Mouse (Mus musculus): ENCODE measurements around the gene Zfp488.

Gene Zfp488

DNA sequence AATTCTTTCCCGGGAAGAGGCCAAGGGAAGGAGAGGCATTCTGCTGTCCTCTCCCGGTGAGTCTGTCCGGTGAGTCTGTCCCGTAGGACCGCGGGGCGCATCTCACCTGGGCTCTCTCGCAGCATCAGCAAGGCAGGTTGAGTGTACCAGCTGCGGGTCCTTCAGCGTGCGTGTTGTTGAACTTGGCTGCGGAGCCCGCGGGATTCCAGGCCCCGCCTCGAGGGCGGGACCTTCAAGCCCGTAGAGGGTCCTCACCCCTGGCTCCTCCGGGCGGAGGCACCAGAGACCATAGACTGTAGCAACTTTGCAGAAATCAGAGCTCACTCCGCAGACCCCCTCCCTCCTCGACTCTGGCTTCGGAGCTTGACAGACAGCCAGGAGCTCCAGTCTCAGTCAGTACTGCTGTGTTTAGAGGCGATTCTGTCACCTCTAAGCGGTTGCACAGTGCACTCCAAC lies at the start of gene Zfp488:
Gene Zfp488, minus strand, starts transcription at position 161 of the 456 bp plus-strand sequence.
- DNase-seq (ENCODE audit: low spot score in 2 of 2), result no peak

DNA sequence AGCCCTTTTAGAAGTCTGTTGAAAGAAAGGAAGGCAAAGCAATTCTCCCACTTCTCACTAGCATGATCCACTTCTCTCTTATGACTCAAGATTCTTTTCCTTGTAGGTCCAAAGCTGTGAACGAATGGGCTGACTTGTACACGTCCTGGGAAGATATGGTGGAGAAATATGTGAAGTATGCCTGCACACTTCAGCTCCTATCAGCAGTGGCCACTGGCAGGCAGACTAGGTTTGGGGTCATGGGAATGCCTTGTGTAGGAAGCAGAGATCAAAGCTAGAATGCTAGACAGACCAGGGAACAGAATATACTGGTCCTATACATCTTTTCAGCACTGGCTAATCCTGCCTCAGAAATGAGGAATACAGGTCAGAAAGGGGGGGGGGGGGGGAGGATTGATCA lies 48.1 kb upstream of the Zfp488 start:
- no peak for DNase-seq (ENCODE audit: low spot score in 2 of 2)

DNA sequence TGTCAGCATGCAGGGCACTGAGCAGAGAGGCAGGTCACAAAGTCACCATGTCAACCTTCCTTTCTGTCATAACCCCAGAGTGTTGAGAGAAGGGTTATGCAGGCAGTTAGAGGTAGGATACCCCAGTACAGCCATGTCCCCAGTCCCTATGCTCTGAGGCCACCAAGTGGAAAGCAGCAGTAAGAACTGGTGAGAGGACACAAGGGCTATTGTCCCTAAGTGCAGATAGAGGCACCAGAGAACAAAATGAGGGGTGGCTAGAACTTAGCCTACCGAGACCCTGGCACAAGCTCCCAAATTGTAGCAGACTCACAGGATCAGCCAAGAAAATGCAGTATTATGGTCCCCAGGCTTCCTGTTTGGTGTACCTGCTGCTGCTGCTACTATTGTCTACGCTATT lies 38.4 kb upstream of the Zfp488 start:
- DNase-seq (ENCODE audit: low spot score in 2 of 2), result no peak

DNA sequence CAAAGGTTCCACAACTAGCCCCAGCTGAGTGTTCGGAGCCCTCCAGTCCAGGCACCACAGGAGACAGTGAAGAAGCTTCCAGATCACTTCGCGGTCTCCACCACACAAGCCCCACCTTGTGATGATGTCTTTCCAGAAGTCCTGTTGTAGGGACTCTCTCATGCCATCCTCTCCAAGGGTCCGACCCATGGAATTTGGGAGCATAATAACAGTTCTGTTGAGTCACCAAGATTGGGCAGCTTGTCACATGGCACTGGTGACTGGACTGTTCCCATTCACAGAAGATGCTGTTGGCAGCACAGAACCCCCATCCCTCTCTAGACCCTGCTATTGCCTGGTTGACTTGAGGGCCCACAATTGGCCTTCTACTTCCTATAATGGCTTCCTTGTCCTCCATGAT lies 37.8 kb upstream of the Zfp488 start, which contains the start of gene Gm5460:
Gene Gm5460, plus strand, starts transcription at position 378 of the 400 bp plus-strand sequence.
- DNase-seq (ENCODE audit: low spot score in 2 of 2), result no peak

- DNase-seq (ENCODE audit: low spot score in 2 of 2), result no peak
These were observed 36.5 kb upstream of the Zfp488 start, which contains the start of gene Gm30083 for GRCm38 (mm10) chr14:34015063-34015462. TSS of gene Gm30083 (minus strand) at chr14:34015182.

DNA sequence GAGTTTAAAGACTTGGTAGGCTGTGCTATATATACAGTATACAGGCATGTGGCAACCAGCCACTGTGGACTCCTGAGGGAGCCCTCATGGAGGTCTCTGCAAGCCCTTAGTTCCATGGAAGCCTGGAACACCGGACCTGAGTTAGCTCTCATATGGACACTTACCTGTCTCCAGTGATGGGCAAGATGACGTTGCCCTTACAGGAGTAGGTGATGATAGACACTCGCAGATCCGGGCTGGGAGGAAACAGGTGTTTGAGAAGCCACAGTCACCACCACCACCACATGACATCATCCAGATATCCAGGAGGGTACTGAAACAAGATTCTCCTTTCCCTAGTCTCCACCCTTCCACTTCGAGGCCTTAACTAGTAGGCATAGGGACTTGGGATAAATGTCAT lies 23.8 kb upstream of the Zfp488 start:
- DNase-seq (ENCODE audit: low spot score in 2 of 2), result no peak

- no peak for DNase-seq (ENCODE audit: low spot score in 2 of 2)
These were observed 22.9 kb upstream of the Zfp488 start for GRCm38 (mm10) chr14:34001445-34001844.

- DNase-seq (ENCODE audit: low spot score in 2 of 2), result no peak
These were observed 21.5 kb upstream of the Zfp488 start for GRCm38 (mm10) chr14:34000076-34000475.

DNA sequence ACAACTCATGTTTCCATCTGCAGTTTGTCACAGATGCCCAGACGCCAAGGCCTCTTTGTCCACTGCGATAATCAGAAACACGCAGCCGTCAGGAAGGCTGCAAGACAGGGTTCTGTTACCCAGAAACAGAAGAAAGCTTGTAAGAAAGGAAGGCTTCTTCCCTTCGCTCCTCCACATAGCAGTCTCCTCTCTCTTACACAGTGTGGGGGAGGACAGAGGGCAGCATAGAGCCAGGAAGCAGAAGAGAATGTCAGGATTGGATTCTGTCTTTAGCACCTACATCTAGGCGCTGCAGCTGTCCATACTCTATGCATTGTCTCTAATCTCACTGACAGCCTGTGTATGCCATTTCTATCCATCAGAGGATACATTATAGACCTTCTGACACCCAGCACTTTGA lies 18.9 kb upstream of the Zfp488 start:
- DNase-seq (ENCODE audit: low spot score in 2 of 2), result no peak

- no peak for DNase-seq (ENCODE audit: low spot score in 2 of 2)
These were observed 15.1 kb upstream of the Zfp488 start for GRCm38 (mm10) chr14:33993521-33994289.

DNA sequence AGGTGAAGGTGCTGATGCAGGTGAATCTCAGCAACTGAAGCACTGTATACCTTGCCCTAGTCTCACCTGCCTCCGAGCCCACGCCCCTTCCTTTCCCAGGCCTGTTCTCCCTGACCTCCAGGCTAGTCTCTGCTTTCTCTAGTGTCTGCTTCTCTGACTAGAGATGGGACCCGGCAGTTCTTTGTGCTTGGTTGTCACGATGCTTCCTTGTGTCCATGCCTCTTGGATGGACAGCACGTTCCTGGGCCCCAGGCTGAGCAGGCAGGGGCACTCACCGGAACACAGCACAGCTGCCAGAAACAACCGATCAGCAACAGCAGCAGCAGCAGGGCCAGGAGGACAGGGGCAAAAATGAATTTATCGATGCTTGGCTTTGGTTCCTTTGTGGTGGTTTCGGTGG lies 14.5 kb upstream of the Zfp488 start:
- no peak for DNase-seq (ENCODE audit: low spot score in 2 of 2)

DNA sequence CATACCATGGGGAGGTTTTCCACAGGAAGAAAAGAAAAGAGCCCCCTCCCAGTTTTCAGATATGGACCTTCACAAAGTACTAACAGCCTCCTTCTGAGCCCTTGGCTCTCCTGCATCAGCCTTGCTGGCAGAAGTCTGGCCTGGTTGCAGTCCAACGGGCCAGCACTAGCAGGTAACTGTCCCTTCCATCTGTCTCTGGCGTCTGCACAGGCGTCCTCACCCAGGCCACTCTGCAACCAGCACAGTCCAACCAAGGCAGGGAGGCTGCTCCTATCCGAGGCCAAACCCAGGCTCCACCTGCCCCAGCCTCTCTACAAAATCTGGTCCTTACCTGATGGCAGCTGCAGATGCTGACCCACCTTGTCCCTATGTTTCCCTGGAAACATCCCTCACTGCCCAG lies 13.4 kb upstream of the Zfp488 start:
- no peak for DNase-seq (ENCODE audit: low spot score in 2 of 2)

GRCm38 (mm10) chr14:33989201-33989600 lies 10.6 kb upstream of the Zfp488 start:
- no peak for DNase-seq (ENCODE audit: low spot score in 2 of 2)

DNA sequence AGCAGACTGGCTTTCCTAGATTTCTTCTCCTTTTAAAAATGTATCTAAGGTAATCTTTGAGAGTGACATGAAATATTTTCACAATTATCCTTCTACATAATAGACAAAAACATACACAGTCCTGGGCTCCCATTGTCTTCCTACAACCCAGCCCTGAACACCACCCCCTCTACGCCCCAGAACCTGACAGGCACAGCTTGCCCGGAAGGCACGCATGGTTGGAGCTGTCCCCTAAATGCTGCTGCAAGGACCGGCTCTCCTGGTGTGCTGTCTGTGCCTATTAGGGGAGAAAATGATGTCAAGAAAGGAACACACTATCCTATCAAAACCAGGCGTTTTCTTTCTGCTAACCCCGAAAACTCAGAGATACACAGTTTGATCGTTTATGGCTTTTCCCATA lies 816 bp downstream of the Zfp488 start:
- DNase-seq (ENCODE audit: low spot score in 2 of 2), result no peak

DNA sequence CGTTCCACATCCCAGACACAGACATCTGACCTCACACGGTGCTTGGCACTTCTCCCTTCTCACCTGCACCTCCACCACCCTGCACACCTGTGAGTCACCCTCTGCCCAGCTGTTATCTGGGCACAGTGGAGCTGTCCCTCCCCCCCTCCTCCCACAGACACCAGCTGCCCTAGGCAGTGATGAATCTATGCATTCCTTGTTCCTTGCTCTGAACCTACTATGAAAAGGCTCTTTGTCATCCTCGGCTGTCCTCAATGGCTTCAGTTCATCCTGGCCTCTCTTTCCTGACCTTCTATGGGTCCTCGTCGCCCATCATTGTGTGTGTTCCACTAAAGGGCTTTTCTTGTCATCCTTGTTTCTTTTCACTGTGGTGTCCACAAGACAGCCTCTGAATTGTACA lies 3.8 kb downstream of the Zfp488 start:
- peak in 1 of 2 experiments; percentile 24 for DNase-seq (ENCODE audit: low spot score in 2 of 2)

DNA sequence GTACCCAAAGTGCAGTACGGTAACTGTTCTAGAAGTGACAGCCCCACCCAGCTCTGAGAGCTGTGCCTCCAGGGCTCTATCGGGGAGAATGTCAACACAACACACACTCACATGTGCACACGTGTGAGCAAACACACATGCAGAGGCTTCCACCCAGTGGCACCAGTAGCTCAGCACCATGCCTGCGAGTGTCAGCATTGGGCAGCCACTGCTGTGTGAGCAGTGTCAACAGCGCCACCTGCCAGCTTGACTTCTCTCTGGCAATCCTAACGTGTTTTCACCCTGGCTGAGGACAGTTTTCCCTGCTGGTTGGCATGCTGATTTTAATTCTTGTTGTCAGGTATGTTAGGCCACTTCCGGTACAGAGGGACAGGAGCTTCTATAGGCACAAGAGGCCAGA lies 5.9 kb downstream of the Zfp488 start:
- DNase-seq (ENCODE audit: low spot score in 2 of 2), result no peak

GRCm38 (mm10) chr14:33965675-33966074 lies 12.9 kb downstream of the Zfp488 start:
- DNase-seq (ENCODE audit: low spot score in 2 of 2), result no peak

GRCm38 (mm10) chr14:33959341-33959740 lies 19.2 kb downstream of the Zfp488 start:
- peak in 1 of 2 experiments; percentile 76 for DNase-seq (ENCODE audit: low spot score in 2 of 2)

GRCm38 (mm10) chr14:33958841-33959240 lies 19.7 kb downstream of the Zfp488 start:
- DNase-seq (ENCODE audit: low spot score in 2 of 2), result no peak

GRCm38 (mm10) chr14:33958186-33958585 lies 20.4 kb downstream of the Zfp488 start:
- peak in 1 of 2 experiments; percentile 19 for DNase-seq (ENCODE audit: low spot score in 2 of 2)

DNA sequence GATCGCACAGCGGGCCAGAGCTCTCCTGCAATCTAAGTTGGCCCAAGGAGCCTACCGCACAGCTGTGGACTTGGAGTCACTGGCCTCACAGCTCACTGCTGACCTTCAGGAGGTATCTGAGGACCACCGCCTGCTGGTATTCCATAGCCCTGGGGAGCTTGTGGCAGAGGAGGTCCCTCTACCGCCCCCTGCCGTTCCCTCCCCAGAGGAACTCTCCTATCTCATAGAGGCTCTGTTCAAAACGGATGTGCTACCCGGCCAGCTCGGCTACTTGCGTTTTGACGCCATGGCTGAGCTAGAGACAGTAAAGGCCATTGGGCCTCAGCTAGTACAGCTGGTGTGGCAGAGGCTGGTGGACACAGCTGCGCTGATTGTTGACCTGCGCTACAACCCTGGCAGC lies 22.5 kb downstream of the Zfp488 start:
- DNase-seq (ENCODE audit: low spot score in 2 of 2), result no peak

GRCm38 (mm10) chr14:33953761-33954160 lies 24.8 kb downstream of the Zfp488 start, which contains the start of gene Rbp3:
TSS of gene Rbp3 (plus strand) at chr14:33954003.
- no peak for DNase-seq (ENCODE audit: low spot score in 2 of 2)

GRCm38 (mm10) chr14:33952233-33952981 lies 26.2 kb downstream of the Zfp488 start:
- no peak for DNase-seq (ENCODE audit: low spot score in 2 of 2)
